Mouse (Mus musculus) activated CD4-positive, CD25-positive, alpha-beta regulatory T cell, adult 9 weeks (primary cell): Measurements from ENCODE around the gene Ttc30a2. TPM values are rescaled to one million over a fixed set of nuclear protein-coding genes. Genes with fewer than 3 reads are reported as not detected.

ENCODE experiments used
- polyA plus RNA-seq: library from polyadenylated mRNA; unstranded; fragments of 100-300 nt; shearing (Covaris generic); gene quantifications from one replicate; pipeline ENCODE4 v1.2.1, GENCODE M21; 2017

Ttc30a2 gene
- not detected for polyA plus RNA-seq

DNA sequence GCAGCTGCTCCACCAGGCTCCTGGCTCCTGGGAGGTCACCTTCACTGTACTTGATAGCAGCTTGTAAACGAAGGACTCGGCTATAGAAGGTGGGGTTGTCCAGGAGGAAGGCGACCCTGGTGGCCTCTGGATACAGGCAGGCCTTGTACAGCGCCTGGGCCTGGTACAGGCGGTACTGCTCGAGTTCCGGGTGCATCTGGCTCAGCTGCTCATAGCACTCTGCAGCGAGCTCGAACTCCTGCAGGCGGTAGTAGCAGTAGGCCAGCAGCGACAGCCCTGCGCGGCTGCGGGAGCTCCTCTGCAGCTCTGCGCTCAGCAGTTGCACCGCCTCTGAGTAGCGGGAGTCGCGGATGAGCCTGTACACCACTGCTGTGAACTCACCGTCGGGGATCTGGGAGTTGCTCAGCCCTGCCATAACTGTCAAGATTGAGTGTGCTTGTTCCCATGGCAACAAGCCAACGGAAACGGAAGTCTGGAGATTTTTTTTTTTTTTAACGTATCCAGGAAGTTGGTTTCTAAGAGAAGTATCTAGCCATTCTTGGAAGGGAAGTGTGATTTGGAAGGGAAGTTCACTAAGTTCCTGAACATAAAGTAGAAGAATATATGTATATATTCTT lies at the start of gene Ttc30a2:
Ttc30a2 (minus strand) TSS at position 419 of the 617 bp plus-strand sequence.

DNA sequence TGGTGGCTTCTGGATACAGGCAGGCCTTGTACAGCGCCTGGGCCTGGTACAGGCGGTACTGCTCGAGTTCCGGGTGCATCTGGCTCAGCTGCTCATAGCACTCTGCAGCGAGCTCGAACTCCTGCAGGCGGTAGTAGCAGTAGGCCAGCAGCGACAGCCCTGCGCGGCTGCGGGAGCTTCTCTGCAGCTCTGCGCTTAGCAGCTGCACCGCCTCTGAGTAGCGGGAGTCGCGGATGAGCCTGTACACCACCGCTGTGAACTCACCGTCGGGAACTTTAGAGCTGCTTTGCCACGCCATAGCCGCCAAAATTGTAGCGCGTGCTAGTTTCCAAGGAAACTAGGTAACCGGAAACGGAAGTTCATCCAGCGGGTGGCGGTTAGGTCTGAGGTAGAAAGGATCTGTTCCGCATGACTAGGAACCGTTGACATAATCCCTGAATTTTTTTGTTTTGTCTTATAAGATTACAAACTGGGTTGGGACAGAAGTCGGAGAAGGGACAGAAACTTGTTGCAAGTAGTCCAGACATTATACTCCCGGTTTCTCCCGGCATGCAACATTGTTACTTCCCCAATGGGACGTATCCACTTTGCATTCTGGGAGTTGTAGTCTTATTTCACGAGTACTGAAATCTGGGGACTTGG lies 3.6 kb upstream of the Ttc30a2 start, which contains the start of gene Ttc30a1:
Ttc30a1 (minus strand) TSS at position 528 of the 642 bp plus-strand sequence.

DNA sequence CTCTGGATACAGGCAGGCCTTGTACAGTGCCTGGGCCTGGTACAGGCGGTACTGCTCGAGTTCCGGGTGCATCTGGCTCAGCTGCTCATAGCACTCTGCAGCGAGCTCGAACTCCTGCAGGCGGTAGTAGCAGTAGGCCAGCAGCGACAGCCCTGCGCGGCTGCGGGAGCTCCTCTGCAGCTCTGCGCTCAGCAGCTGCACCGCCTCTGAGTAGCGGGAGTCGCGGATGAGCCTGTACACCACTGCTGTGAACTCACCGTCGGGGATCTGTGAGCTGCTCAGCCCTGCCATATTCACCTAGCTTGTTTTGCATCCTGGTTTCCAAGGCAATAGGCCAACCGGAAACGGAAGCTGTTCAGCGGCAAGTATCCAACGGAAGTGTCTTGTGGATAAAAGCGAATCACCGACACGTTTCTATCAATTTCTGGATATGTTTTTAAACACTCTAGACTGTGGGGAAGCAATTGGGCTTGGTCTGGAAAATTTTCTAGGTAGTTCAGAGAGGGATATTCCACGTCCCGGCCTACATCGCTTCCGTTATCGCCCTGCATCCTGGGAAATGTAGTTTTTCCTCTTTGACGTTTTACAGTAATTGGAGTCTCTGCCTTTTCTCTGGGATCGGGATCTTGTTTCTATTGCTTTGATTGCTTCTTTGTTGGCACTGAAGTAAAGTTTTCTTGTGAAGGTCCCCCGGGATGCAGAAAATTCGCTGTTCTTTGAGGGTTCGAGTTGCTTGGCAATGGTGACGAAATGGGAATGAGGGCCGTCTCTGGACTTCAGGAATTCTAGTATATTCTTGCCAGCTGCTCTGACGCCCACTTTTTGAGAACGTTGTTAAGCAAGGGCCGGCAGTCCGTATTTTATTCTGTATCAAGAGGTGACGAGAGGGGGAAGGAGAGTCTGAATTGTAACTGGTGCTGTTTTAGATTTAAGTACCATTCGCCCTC lies 39.6 kb downstream of the Ttc30a2 start, which contains the start of gene Ttc30b:
Ttc30b (minus strand) TSS at position 469 of the 947 bp plus-strand sequence.

Other genes starting within 250 kb of the Ttc30a2 start
- 8.9 TPM for gene Agps, start 146.0 kb downstream of the Ttc30a2 start, polyA plus RNA-seq
- 2.8 TPM for gene Ttc30b, start 39.6 kb downstream of the Ttc30a2 start, polyA plus RNA-seq
- gene Ttc30a1, start 3.8 kb upstream of the Ttc30a2 start, polyA plus RNA-seq: 1.4 TPM